Mouse (Mus musculus): Measurements from ENCODE around the gene Mrpl42.

Mrpl42 gene

DNA sequence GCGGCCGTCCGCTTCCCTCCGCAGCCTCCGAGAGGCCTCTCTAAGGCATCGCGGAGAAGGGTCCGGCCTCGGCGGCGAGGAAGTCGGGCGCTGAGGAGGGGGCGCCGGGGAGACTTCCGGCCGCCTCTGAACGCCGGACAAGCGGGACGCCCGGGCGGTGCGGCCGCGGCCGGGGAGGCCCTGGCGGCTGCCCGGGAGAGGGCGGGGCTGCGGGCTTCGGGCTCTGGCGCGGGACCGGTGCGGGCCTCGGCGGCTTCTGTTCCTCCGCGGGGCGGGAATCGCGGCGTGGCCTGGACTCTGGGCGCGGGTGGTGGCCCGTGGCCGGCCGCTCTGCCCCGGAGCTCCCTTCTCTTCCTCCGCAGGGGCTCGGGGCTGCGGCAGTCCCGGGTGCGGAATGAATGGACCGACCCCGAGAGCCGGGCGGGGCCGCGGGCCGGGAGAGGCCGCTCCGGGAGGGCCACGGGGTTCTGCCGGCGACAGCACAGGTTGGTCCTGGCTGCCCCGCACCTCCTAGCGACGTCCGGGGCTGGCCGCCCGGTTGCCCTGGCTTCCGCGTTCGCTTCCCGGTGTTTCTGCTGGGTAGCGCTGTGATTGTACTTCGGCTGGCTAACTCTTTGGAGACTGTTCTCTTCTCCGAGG lies 13.7 kb upstream of the Mrpl42 start:
- in situ Hi-C loops (cut with MboI, MseI): no loop called here

DNA sequence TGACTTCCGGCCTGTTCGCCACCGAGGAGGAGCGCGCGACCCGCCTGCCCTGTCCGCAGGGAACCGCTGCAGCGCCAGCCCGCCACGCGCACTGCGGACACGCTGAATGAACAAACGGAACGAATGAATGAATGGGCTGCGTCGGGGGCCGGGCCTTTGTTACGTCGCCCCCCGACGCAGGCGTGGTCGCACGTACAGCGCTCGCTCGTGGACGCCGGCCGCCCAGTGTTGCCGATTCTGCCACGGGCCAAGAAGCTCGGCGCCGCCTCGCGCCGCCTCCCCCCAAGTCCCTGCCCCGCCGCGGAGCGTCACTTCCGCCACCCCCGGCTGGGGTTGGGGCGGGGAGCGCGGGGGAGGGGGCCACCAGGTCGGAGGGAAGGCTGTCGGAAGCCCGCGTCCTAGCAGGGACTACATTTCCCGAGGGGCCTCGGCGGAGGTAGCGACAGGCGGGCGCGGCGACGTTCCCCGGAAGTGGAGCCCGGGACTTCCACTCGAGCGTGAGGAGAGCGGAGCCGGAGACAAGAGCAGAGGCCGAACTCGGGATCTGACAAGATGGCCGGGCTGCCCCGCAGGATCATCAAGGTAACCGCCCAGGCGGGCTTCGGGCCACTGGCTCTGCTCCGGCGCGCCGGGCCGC lies 13.0 kb upstream of the Mrpl42 start, which contains the start of gene Ube2n:
Gene Ube2n (plus strand): TSS at position 490 of the 637 bp plus-strand sequence.
- in situ Hi-C loops (cut with MboI, MseI): no loop called here

DNA sequence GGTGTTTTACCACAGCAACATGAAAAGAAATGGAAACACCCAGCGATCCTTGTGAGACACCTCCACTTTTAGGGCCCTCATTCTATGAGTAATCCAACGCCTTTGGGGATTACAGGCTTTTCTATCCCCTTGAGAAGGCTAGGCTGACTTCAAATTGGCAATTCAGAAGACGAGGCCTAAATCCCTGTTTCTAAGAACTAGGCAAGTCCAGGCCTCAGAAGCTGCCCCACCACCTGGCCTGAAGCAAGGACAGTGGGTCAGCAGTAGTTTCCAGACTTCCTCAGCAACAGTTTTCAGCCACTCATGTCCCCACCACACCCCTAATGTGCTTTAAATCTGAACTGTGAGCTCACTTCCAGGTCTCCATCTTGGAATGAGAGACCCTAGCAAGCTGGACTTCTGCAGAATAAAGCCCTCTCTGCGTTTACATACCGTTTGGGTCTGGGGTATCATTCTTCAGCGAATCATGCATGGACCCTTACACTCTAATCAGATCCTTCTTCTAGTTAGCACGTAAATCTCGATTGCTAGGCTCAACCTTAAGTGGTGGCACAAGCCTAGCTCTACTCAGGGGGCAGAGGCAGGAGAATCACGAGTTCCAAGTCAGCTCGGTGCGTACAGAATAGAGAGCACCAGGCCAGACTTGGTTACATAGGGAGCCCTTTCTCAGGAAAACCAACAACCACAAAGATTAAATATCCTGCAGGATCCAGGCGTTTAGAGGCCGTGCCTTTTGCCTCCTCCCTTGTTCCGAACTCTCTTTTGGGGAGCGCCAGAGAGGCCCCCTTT lies 12.2 kb upstream of the Mrpl42 start:
- in situ Hi-C loops (cut with MboI, MseI): no loop called here

DNA sequence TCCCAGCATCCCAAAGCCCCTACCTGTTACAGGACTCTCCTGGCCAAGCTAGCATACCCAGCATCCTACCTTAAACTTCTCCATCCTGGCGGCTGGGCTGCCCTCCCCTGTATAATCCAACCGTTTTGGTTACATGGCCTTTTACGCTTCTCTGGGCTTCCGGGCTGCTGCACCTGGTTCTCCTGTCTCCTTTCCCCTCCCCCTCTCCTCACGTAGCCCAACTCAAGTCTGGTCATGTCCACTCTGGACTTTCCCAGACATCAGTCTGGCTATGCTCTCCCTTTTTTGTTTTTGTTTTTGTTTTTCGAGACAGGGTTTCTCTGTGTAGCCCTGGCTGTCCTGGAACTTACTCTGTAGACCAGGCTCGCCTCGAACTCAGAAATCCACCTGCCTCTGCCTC lies 10.9 kb upstream of the Mrpl42 start:
- in situ Hi-C loops (cut with MboI, MseI): no loop called here

DNA sequence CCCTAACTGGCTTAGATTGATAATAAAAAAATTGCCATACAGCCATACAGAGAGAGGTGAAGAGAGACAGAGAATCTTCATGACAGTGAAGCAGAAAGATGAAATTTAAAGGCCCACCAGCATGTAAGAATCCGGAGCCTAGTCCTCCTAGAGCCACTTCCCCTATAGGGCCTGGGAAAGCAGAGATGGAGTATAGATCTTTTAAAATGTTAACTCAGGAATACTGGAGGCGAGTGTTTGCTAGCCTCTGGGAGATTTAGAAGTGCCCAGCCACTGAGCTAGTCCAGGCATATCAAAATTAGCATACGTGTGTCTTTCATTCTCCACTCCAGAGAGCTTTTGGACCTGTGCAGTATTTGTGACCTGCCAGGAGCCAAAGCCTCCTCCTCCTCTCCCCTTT lies 7.5 kb upstream of the Mrpl42 start:
- in situ Hi-C loops (cut with MboI, MseI): no loop called here

DNA sequence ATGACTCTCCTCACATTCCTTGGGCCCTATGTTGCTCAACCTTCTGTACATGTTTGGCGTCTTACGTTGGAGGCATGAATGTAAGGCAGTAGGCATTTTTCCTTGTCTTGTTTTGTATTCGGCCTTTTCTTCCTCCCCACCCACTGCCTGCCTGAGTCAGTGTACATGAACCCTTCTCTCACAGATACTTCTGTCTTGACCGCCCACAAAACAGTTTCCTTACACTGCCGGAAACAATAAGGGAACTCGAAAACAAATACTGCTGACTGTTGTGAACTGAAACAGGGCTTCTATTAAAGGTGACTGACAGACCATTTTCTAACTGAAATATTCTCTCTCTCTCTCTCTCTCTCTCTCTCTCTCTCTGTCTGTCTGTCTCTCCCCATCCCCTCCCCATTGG lies 7.1 kb upstream of the Mrpl42 start:
- in situ Hi-C loops (cut with MboI, MseI): no loop called here

DNA sequence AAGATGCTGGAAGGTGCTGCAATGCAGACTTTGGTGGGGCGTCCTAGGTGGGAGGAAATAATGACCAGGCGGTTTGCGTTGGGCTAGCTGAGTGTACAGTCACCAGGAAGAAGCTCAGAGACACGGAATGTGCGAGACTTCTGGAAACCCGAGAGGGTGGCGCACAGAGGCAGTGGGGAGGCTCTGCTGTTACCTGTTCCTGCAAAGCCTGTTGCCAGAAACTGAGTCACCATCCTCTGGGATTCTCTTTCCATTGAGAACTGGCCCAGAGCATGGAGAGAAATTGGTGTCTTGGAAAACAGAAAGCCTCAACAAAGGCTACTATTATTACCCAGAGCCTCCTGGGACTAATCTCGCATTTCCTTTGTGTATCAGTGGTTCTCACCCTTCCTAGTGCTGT lies 6.4 kb upstream of the Mrpl42 start:
- in situ Hi-C loops (cut with MboI, MseI): no loop called here

DNA sequence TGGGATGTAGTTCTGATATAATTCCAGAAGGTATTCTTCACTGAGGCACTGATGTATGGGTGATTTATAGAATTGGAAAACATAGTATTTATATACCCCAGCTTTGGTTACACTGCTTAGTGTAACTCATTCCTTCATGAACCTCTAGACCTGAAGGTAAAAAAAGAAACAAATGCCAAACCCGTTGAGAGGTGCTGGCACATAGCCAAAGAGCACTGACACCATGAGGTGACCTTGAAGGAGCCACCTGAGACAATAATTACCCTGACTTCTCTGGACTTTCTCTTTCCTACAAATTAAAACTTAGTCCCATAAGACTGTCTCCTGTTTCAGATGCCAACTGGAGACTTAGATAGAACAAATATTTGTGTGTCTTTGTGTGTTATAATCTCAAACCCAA lies 2.6 kb upstream of the Mrpl42 start:
- in situ Hi-C loops (cut with MboI, MseI): no loop called here

DNA sequence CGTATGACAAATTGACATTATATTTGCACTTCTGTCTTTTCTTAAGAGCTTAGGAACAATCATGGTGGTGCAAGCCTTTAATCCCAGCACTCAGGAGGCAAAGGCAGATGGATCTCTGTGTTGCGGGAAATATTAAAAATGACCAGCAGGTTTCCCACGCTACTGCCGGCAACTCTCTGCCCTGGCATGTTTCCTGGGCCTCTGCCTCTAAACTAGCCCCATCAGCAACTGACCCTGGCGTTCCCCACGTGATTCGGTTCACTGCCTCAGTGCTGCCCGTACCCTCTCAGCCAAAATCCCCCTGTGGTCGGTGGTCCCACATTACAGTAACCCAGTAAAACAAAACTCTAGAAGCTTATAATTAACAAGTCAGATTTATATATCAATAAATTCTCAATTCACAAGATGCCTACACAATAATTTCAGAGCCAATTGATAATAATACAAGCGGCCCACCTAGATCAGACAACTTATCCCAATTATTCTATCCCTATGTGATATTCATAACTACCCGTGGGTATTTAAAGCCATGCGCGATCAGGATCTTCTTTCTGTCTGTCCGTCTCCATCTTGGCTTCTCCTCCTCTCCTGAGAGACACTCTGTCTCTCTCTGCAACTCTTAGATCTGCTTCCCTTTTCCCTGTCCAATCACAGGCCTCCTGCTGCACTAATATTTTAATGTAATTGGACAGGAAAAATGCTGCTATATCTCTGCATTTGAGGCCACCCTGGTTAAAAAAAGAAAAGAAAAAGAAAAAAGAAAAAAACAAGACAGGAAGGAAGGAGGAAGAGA lies 1.9 kb upstream of the Mrpl42 start:
- in situ Hi-C loops (cut with MboI, MseI): no loop called here

DNA sequence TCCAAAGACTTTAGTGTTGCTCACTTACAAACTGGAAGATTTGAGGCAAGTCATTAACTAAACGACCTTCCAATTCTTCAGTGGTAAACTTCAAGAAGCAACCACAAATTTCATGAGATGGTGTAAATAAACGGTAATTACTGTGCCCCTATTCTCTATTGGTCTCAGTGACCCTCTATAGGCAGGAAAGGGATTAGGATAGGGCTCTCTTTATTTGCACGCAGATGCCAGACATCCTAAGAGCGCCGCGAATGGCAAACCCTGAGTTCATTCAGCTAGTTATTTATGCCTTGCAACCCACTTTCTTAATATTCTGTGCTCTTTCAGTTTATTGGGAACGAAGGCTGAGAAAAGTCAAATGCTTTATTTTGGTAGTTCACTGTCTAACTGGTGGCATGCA lies 707 bp downstream of the Mrpl42 start:
- in situ Hi-C loops (cut with MboI, MseI): no loop called here

DNA sequence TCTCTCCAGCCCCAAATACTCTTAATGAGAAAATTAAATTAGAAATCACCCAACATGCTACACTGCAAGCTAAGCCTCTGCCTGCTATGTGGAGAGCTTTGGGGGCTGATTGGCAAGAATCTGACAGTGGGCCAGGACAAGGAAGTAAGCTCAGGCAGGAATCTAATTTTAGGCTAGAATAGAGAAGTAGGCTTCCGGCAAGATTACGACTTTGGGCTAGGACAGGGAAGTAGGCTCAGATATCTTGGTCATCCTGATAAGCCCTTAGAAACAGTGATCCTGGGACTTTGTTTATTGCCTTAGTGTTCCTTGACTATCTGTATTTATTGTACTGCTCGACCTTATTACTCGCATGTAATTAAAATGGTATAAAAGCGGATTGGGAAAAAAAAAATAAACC lies 7.5 kb downstream of the Mrpl42 start:
- in situ Hi-C loops (cut with MboI, MseI): no loop called here

DNA sequence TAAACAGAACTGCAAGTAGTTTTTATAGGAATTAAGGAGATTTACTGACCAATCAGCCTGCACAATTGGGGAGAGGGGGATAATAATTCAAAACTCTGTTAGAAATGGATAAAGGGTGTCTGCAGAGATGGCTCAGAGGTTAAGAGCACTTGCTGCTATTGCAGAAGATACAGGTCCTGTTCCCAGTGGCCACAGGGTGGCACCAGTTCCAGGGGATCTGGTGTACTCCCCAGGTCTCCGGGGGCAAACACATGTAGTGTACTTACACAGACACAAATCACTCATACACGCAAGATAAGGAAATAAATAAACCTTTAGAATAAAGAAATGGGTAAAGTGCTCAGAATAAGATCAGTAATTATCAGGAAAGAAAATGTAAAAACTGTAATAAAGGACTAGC lies 12.1 kb downstream of the Mrpl42 start:
- in situ Hi-C loops (cut with MboI, MseI): no loop called here

DNA sequence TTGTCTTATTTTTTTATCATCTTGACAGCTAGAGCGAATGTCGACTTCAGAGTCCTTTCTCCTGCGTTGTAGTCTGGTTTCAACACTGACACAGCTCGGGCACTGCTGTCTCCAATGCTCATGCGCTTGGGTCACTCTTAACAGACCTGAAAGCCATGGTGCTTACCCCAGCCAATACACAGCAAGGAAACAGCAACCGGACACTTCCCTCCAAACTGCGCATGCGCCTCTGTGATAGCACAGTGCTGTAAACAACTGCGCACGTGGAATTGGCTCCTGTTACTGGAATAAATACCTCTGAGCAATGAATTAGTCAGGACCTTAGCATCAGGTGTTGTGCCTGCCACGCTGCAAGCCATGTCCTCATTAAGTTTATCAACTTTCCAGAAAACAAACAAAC lies 24.2 kb downstream of the Mrpl42 start:
- in situ Hi-C loops (cut with MboI, MseI): loop anchor here (5.0 kb wide), 1 partner anchor 485 kb away; no protein-coding TSS in a partner anchor

DNA sequence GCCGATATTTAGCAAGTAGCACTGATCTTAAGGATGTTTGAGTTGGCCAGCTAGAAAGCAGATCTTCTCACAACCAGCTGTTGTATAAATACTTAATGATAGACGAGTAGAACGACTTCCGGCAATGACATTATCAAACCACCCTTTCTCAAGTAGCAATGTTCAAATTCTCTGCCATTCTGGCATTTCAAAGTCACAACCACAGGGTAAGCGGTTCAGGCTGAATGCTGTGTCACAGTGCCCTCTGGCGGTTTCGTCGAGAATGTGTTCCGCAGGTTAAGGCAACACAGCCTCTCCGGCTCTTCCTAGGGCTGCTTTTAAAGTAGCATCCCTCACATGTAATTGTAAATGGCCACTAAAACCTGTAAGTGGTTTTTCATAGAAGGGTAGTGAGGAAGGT lies 25.8 kb downstream of the Mrpl42 start:
- in situ Hi-C loops (cut with MboI, MseI): loop anchor here (5.0 kb wide), 1 partner anchor 484 kb away; no protein-coding TSS in a partner anchor

DNA sequence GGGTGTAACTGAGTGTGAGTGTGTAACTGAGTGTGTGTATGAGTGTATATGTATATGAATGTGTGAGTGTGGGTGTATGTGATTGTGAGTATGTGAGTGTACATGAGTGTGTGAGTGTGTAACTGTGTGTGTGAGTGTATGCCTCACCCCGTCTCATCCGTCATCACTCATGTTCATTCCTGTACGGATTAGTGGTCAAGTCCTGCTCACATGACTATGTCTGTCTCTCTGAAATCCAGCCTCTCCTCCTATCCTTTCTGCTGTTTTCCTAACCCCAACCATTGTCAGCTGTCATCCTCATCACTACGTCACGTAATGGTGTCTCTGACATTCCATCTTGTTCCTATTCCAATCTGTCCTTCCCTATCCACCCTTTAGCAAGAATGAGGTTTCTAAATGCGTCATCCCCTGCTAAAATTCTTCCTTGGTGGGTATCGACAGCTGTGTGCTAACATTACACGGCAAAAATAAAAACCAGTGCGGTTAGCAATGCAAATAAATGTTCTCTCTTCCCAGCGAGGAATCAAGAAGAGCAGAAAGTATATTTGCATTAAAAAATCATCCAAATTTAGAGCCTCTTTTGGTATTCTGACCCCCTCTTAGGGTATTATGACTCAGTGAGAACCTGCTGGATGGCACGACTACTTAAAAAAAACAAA lies 29.7 kb downstream of the Mrpl42 start:
- in situ Hi-C loops (cut with MboI, MseI): no loop called here

DNA sequence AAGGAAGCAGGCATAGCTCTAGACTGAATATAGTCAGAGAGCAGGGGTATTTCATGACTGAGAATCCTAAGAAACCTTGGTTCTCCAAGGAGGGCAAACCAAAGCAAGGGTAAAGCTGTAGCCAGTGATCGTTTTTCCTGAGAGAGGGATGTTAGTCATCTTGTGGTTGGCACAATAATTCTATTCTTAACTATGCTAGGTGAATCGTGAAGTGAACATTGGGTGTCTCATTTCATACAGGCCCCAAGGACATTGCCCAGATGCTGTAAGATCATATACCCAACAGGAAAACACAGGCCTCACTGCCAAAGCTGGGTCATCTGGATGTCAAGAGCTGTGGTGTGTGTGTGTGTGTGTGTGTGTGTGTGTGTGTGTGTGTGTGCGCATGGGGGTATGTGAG lies 30.6 kb downstream of the Mrpl42 start:
- in situ Hi-C loops (cut with MboI, MseI): no loop called here

DNA sequence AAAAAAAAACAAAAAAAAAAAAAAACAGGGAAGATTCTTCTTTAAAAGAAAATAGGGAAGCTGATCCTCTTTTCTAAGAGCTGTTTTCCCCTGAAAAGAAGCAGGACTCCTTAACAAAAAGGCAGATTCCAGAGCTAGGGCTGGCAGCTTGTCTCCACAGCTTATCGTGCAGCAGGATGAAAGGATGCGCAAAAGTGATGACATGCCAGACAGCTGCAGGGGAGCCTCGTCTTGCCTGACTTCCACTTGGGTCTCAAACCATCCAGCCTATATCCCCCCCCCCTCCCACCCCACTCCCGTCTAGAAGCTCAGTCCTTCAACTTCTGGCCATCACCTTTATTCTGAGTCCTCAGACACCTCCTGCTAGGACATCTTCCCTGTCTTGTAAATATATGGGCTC lies 32.8 kb downstream of the Mrpl42 start:
- in situ Hi-C loops (cut with MboI, MseI): no loop called here

DNA sequence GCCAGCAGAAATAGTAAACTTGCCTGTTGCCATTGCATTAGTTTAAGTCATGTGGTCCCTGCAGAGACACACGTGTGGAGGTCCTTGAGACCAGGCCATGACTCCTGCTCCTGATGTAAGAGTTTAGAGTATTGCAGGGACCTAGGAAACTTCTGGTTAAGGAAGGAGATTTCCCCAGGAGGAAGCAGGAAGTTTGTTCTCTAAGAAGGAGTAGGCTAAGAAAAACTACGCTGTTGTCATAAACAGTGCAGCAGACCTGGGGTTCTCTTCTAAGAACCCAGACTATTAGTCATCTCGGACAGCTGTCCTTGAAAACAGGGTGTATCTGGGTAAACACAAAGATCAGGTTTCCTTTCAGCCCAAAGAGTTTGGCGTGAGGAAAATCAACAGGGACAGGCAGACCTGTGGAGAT lies 36.2 kb downstream of the Mrpl42 start:
- in situ Hi-C loops (cut with MboI, MseI): no loop called here

DNA sequence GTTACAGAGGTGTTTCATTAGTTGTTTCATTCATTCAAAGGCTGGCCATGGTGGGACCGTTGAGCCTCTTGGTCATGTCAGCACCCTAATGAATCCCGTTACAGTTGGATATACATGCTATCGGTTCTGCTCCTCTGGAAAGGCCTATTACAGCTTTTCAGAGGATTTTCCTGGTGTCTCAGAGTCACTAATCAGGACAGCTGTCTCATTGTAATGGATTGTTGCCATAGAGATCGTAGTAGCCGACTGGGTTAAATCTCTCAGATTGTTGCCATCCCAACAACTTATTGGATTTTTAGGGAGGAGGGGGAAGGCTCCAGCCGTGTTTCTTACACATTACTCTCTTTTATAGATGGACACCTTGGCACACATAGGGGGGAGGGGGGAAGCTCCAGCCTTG lies 37.2 kb downstream of the Mrpl42 start:
- in situ Hi-C loops (cut with MboI, MseI): no loop called here

DNA sequence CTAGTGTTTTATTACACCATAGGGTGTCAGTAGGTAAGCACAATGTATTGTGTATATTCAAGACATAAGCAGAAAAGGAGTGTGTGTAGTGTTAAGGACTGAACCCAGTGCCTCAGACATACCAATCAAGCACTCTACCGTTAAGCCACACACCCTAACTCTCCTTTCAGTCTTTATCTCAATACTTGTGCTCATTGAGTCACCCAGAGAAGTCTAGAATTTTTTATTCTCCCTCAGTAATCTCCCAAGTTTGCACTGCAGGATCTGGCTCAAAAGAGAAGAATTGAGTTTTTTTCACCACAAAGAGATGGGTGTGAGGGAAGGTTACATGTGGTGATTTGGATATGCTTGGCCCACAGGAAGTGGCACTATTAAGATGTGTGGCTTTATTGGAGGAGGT lies 39.5 kb downstream of the Mrpl42 start:
- in situ Hi-C loops (cut with MboI, MseI): no loop called here

DNA sequence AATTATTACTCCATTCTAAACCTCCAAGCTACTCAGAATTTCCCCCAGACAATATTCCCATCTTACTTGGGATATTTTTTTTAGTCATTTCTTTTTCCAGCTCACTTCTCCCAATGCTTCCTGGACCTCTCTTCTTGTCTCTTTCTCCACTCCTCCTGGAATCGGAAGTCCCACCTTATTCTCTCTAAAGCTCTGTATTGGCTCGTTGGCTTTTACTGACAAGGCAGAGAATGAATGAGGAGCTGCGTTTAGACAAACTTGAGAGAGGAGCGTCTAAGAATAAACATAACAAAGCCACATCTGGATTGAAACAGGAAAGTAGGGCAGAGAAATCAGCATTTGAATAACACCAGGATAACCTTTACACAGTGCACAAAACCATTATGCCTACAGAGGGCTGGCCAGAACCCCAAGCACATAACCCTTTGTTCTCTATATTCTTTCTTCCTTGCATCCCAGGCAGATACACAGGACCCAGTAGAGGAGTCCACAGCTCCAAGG lies 40.6 kb downstream of the Mrpl42 start:
- in situ Hi-C loops (cut with MboI, MseI): no loop called here

All from T-helper 1 cell (primary cell).